Mouse (Mus musculus) cortical plate, adult 2 months (tissue): ENCODE data around the gene Arid1b.

Experiments
- CTCF ChIP-seq: fragments of 200-500 bp; IDR thresholded peaks from 2 replicates; pipeline ENCODE4 v1.5.1; 2011; ENCODE audit warnings: mild to moderate bottlenecking, control low read depth, low read length; ENCODE audit not compliant: insufficient read depth; ENCODE audit errors: extremely low read depth
- POLR2A ChIP-seq: fragments of 200-500 bp; IDR thresholded peaks from 2 replicates; pipeline ENCODE4 v1.6.1; 2011; ENCODE audit warnings: mild to moderate bottlenecking, low read length, control low read depth; ENCODE audit not compliant: insufficient read depth; ENCODE audit errors: extremely low read depth

- no peak for TF ChIP-seq CTCF
- no peak for TF ChIP-seq POLR2A
Observed at GRCm38 (mm10) chr17:5312307-5312706, 318.2 kb downstream of the Arid1b start.
